Mouse (Mus musculus) erythroblast, embryonic 14.5 days (primary cell): ENCODE data around the gene Lats2. TPM values are rescaled to one million over a fixed set of nuclear protein-coding genes. Genes with fewer than 3 reads are reported as not detected.
"Not testable (repeated sequence)": the region's sequence is repeated elsewhere in the genome, so short reads cannot be mapped to it uniquely, and the experiment has no call there.

Experiments used
- H3K27me3 ChIP-seq: 2 replicates; pipeline ENCODE4 v1.6.1; 2012; ENCODE audit warnings: inconsistent platforms; ENCODE audit not compliant: control insufficient read depth
- H3K36me3 ChIP-seq: 2 replicates; pipeline ENCODE4 v1.6.1; 2012; ENCODE audit warnings: mild to moderate bottlenecking, inconsistent platforms; ENCODE audit not compliant: control insufficient read depth
- H3K4me1 ChIP-seq: 2 replicates; pipeline ENCODE4 v1.6.1; 2012; ENCODE audit warnings: inconsistent platforms; ENCODE audit not compliant: control insufficient read depth
- H3K4me3 ChIP-seq: replicated peaks from 2 replicates; pipeline ENCODE3; 2012; ENCODE audit warnings: moderate library complexity, mild to moderate bottlenecking, inconsistent platforms
- H3K9me3 ChIP-seq: 2 replicates; pipeline ENCODE4 v1.6.1; 2012; ENCODE audit warnings: low read length, inconsistent platforms, mixed read lengths; ENCODE audit not compliant: control insufficient read depth
- GATA1 ChIP-seq: IDR thresholded peaks from 2 replicates; pipeline ENCODE4 v1.6.1; 2012; ENCODE audit warnings: low read length, inconsistent platforms, mixed read lengths
- TAL1 ChIP-seq: IDR thresholded peaks from 3 replicates; pipeline ENCODE4 v1.6.1; 2012; ENCODE audit warnings: low read length, inconsistent platforms, mixed read lengths
- polyA plus RNA-seq: library from polyadenylated mRNA; stranded (reverse); fragments of >175 nt; gene quantifications from 2 replicates; pipeline ENCODE4 v1.2.3, GENCODE M21; 2012

Lats2 gene
- polyA plus RNA-seq, 1 experiment, result 1.5 TPM

GRCm38 (mm10) chr14:57679523-57679922 is 78.7 kb downstream of the Lats2 start:
- TF ChIP-seq GATA1 (no peak), TAL1 (no peak)
- Histone ChIP-seq H3K36me3 (no peaks in the 10 kb centered on the region), H3K4me3 (no peak overlapping the region), H3K9me3 (no peaks in the 10 kb centered on the region), H3K27me3 (no peaks in the 10 kb centered on the region), H3K4me1 (no peaks in the 10 kb centered on the region)

- no peaks in the 10 kb centered on the region for H3K4me1 ChIP-seq
Observed at GRCm38 (mm10) chr14:57675481-57675880, 82.7 kb downstream of the Lats2 start.

GRCm38 (mm10) chr14:57665628-57665950 is 92.6 kb downstream of the Lats2 start:
- Histone ChIP-seq H3K36me3 (peaks cover 20% of the 10 kb centered on the region), H3K9me3 (no peaks in the 10 kb centered on the region), H3K4me3 (peak overlapping the region; percentile 68), H3K27me3 (no peaks in the 10 kb centered on the region), H3K4me1 (peaks cover 45% of the 10 kb centered on the region)
- no peak for TF ChIP-seq GATA1
- TF ChIP-seq TAL1, result no peak

More at GRCm38 (mm10) chr14:57675481-57675880, 82.7 kb downstream of the Lats2 start:
- Histone ChIP-seq H3K36me3 (no peaks in the 10 kb centered on the region), H3K9me3 (no peaks in the 10 kb centered on the region), H3K4me3 (no peak overlapping the region), H3K27me3 (no peaks in the 10 kb centered on the region)
- no peak for TF ChIP-seq TAL1
- TF ChIP-seq GATA1, result no peak

- TF ChIP-seq GATA1, result no peak
- TF ChIP-seq TAL1, result no peak
- Histone ChIP-seq H3K4me3 (peak within 1 kb of the TSS; percentile 68), H3K27me3 (no peaks in the 10 kb centered on the region), H3K4me1 (peaks cover 45% of the 10 kb centered on the region), H3K9me3 (no peaks in the 10 kb centered on the region), H3K36me3 (peaks cover 20% of the 10 kb centered on the region)
Observed at GRCm38 (mm10) chr14:57664822-57665627, 93.2 kb downstream of the Lats2 start, which contains the start of gene Xpo4. TSS of gene Xpo4 (minus strand) at chr14:57665430.

- peaks cover 48% of the 10 kb centered on the region for H3K4me1 ChIP-seq
- TF ChIP-seq TAL1 (no peak), GATA1 (no peak)
- peaks cover 25% of the 10 kb centered on the region for H3K36me3 ChIP-seq
- no peaks in the 10 kb centered on the region for H3K9me3 ChIP-seq
- no peaks in the 10 kb centered on the region for H3K27me3 ChIP-seq
- peak overlapping the region; percentile 68 for H3K4me3 ChIP-seq
Observed at GRCm38 (mm10) chr14:57664311-57664821, 93.8 kb downstream of the Lats2 start.

GRCm38 (mm10) chr14:57663630-57664029 is 94.6 kb downstream of the Lats2 start:
- peaks cover 27% of the 10 kb centered on the region for H3K36me3 ChIP-seq
- no peak for TF ChIP-seq TAL1
- TF ChIP-seq GATA1, result no peak
- no peaks in the 10 kb centered on the region for H3K9me3 ChIP-seq
- H3K4me1 ChIP-seq, result peaks cover 50% of the 10 kb centered on the region
- peak overlapping the region; percentile 68 for H3K4me3 ChIP-seq
- H3K27me3 ChIP-seq, result no peaks in the 10 kb centered on the region

GRCm38 (mm10) chr14:57658301-57658700 is 99.9 kb downstream of the Lats2 start:
- no peak for TF ChIP-seq TAL1
- no peak for TF ChIP-seq GATA1
- Histone ChIP-seq H3K4me1 (peaks cover 48% of the 10 kb centered on the region), H3K36me3 (peaks cover 52% of the 10 kb centered on the region), H3K9me3 (peaks cover 4% of the 10 kb centered on the region), H3K27me3 (no peaks in the 10 kb centered on the region), H3K4me3 (no peak overlapping the region)

GRCm38 (mm10) chr14:57657500-57657899 is 100.7 kb downstream of the Lats2 start:
- Histone ChIP-seq H3K4me1 (peaks cover 40% of the 10 kb centered on the region), H3K9me3 (peaks cover 4% of the 10 kb centered on the region), H3K36me3 (peaks cover 56% of the 10 kb centered on the region), H3K27me3 (no peaks in the 10 kb centered on the region), H3K4me3 (no peak overlapping the region)
- TF ChIP-seq TAL1, result no peak
- TF ChIP-seq GATA1, result no peak

GRCm38 (mm10) chr14:57656519-57656918 is 101.7 kb downstream of the Lats2 start:
- Histone ChIP-seq H3K4me1 (peaks cover 31% of the 10 kb centered on the region), H3K36me3 (peaks cover 50% of the 10 kb centered on the region)
- not testable (repeated sequence) for H3K4me3 ChIP-seq, H3K27me3 ChIP-seq, H3K9me3 ChIP-seq
